Mouse (Mus musculus): ENCODE results near the gene Gm525.
"Not testable (repeated sequence)": the region's sequence is repeated elsewhere in the genome, so short reads cannot be mapped to it uniquely, and the experiment has no call there.

The Gm525 gene

GRCm38 (mm10) chr11:89064312-89064711, 9.3 kb upstream of the Gm525 start:
- DNase-seq, result no peak

DNA sequence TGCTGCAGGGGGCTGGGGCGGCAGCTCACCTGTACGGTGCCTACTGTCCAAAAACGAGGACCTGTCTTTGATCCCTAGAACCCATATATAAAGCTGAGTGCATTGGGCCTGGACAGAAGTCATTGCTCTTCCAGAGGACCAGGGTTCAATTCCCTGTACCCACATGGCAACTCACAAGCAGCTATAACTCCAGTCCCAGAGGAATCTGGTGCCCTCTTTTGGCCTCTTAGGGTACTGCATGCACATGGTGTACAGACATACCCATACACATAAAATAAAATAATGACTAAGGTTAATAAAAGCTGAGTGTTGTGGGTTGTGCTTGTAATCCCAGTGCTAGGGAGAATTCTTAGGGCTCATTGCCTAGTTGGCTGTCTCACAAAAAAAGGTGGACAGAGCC, 8.3 kb upstream of the Gm525 start:
- DNase-seq, result peak in 1 of 2 experiments; percentile 50

DNA sequence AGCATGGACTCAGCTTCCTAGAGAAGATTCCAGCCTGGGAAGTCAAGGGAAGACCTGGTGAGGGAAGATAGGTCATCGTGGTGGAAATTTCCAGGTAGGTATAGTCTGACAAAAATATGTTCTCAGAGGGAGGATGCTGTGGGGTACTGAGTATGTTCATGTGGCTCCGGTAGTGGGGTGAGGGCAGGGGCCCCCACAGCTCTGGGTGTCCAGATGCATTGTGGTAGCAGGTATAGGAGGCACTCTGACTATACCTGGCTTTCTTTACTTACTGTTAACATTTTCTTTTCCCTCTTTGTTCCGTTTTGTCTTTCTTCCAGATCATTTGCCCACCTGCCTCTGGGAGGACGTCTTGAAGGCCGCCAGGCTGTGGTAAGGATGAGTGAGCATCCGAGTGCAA, 7.5 kb upstream of the Gm525 start:
- no peak for DNase-seq

GRCm38 (mm10) chr11:89066750-89067149, 6.9 kb upstream of the Gm525 start, which contains the start of gene Dgke:
Dgke (minus strand) TSS chr11:89066850.
- no peak for DNase-seq

DNA sequence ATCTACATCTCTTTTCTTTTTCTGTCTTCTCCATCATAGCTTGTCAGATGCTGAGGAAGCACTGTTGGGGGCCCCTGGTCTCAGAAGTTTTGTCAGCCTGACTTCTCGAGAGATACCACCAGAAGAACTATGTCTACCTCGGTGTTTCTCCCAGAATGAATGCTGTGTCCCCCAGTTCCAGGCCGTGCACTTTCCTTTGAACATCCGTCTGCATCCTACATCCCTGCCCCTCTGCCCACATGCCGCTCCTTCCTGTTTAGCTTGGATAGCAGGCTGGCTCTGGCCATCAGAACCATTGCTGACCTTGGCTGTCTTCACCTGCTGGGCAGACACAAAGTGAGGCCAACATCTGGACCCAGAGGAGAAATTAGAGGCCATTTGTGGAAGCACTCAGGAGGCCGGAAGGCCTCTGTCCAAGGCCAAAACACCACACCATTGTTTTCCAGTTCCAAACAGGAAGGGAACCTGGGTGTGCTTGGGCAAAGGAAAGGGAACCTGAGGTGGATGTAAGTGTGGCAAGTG, 6.3 kb upstream of the Gm525 start:
- DNase-seq, result peak; percentile 19 to 23

- no peak for DNase-seq
Measured at GRCm38 (mm10) chr11:89067871-89068490, 5.7 kb upstream of the Gm525 start.

DNA sequence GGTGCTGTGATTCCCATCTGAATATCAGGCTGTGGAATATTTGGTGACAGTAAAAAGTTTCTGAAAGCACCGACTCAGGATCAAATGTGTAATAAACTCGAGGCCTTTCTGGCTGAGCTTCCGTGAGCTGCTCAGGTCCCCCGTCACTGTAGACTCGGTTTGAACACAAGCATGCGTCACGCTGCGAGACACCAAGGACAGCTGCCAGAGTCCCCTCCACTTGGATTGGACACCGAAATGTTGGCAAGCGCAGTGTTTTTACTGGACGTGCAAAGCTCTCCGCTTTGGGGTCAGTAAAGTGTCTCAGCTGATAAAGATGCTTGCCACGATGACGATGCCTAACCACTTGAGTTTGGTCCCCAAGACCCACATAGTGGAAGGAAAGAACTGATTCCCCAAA, 5.0 kb upstream of the Gm525 start:
- DNase-seq, result peak; percentile 29 to 38

DNA sequence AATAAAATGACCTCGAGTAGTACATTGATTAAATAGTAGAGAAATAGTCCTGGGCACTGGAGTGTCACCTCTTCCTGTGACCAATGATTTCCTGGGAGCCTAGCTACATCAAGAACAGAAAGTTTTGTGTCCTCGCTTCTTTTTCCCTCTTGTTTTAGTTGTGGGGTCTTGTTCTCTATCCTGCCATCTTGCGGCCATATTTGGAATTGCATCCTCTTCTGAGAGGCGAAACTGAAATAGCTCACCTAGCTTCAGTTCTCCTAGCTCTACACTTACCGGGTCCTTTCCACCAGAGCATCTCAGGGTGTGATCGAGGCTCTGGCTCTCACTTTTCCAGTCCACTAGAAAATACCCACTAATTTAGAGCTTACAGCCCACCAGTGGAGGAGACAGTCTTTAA, 4.3 kb upstream of the Gm525 start:
- DNase-seq, result peak; percentile 56 to 80

DNA sequence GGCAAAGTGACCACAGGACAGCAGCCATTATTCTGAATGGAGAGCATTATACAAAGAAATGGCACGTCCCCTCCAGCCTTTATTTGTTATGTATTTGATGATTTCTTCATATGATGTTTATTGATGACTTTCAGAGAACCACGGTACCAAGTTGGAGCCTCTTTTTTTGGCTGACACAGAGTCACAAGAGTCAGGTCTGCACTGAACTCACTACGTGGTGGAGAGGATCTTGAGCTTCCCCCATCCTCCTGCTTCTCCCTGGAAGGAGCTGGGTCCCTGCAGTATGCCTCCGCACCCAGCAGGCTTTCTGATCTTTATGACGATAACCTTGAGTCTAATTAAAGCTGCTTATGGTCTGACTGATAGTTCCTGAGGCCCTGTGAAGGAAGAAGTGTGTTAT, 2.1 kb upstream of the Gm525 start:
- DNase-seq, result no peak

DNA sequence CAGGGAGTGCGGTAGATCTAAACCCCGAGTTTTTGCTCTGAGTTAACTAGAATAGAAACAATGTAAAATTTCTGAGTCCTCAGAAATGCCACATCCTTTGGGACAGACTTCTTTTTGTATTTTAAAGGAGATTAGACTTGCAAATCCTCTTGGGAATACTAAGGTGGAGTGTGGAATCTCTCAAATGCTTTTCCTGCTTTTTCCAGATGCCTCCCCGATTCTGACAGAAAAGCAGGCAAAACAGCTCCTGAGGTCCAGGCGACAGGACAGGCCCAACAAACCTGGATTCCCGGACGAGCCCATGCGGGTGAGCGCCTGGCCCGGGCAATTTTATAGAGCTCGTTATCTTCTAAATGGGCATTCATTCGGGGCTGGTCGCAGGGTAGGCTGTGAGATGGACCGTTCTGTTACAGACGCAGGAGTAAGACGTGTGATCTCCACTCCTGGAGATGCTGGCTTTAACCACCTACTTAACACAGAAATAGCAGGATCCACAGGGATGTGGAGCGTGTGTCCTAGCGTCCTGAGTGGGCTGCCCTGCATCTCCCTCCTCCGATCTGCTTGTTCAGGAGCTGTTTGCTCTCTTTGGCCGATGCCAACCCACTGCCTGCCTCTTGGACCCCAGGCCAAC, 1.3 kb downstream of the Gm525 start:
- no peak for DNase-seq

GRCm38 (mm10) chr11:89076370-89076821, 2.8 kb downstream of the Gm525 start:
- DNase-seq, result peak; percentile 59 to 67

- DNase-seq, result no peak
Measured at GRCm38 (mm10) chr11:89077601-89078000, 4.0 kb downstream of the Gm525 start.

DNA sequence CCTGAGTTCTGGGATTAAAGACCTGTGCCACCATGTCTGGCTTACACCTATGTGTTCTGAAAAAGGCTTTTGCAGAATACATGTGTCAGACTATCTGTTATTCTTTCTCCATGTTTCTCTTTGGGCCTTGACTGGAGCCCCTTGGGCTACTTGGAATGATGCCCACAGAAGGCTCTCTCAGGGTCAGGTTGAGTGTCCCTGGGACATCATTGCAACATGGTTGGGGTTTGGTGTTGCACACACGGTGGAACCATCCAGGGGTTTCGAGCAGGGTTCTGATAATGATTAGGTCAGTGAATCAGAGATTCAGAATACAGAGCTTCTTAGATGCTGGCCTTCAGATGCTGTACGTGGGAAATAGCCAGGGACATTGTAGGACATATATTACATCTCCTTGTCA, 4.7 kb downstream of the Gm525 start:
- no peak for DNase-seq

DNA sequence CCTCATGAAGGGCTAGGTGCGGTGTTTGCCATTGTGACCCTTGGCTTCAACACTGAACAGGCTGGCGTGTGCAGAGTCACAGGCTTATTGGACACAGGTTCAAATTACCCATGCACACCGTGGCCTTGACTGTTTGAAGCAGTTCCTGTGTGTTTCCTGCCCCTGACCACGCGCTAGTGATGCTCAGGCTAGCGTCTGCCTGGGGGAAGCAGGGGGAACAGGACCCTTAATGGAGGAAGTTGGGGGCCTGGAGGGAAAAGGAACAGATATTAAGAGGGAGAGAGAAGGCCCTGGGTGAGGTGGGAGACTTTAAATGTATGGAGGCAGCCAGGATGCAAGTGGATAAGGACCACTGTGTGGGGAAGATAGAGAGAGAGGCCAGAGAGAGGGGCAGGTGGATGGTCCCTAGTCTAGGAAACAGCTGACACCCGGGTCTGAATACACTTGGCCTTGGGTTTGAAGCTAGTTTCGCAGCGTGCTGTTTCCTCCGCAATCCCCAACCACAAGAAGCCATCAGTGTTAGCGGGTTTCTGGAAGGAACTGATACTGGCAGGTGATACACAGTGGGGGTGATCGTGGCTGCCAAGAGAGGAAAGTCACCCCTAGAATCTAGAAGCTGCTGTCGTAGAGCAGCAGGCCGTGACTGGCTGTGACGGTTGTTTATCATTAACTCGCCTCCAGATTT, 5.5 kb downstream of the Gm525 start:
- no peak for DNase-seq

GRCm38 (mm10) chr11:89081906-89082305, 8.3 kb downstream of the Gm525 start:
- not testable (repeated sequence) for DNase-seq

- DNase-seq, result not testable (repeated sequence)
Measured at GRCm38 (mm10) chr11:89082691-89083090, 9.1 kb downstream of the Gm525 start.

GRCm38 (mm10) chr11:89084601-89085000, 11.0 kb downstream of the Gm525 start:
- DNase-seq, result peak; percentile 37 to 65

DNA sequence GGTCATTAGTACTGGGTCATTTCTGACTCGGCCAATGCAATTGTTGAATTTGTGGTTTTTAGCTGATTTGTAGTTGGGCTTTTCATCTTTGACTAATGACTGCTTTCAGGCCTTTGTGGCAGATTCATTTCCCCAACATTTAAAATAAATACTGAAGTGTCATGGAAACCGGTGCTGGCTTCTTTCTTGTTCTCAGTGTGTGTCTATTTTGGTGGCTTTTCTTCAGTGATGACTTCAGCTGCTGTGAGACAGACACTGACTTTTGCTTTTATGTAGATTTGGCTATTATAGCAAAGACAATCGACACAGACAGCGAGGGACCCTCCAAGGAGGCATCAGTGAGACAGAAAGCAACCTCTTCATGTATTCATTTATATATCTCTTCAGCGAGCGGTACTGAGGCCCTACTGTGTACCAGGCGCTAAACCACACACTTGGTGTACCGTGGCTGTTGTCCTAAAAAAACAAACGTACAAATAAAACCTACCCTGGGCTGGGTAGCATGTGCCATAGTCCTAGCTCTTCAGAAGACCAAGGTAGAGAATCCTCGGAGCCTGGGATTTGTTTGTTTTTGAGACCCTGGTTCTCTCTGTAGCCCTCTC, 12.7 kb downstream of the Gm525 start:
- DNase-seq, result no peak

DNA sequence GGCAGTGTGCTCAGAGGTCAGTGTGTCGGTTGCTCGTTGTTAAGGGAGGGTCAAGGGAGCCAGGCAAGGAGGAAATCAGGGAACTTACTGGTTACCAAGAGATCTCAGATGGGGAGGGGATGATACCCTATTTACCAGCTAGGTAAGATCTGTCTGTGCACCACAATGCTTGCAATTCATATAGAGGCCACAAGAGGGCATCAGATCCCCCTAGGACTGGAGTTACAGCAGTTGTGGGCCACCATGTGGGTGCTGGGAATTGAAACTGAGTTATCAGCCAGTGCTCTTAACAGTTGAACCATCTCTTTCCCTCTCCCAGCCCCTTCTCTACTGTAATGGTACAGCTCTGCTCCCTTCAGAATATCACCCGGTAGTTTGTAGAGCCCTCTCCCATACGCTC, 15.1 kb downstream of the Gm525 start:
- DNase-seq, result no peak

GRCm38 (mm10) chr11:89090359-89090758, 16.7 kb downstream of the Gm525 start:
- DNase-seq, result not testable (repeated sequence)

- peak; percentile 44 to 73 for DNase-seq
Measured at GRCm38 (mm10) chr11:89092714-89093113, 19.1 kb downstream of the Gm525 start.

- DNase-seq, result no peak
Measured at GRCm38 (mm10) chr11:89095306-89095705, 21.7 kb downstream of the Gm525 start.

- not testable (repeated sequence) for DNase-seq
Measured at GRCm38 (mm10) chr11:89097292-89097691, 23.7 kb downstream of the Gm525 start.

Measured in kidney, postnatal 36 days (tissue).